Mouse (Mus musculus) bone marrow, adult 2 months (tissue): ENCODE results near the gene Paqr6.
"Not testable (repeated sequence)": the region's sequence is repeated elsewhere in the genome, so short reads cannot be mapped to it uniquely, and the experiment has no call there.

Experiments
- CTCF ChIP-seq: fragments of 200-500 bp; IDR thresholded peaks from 2 replicates; pipeline ENCODE4 v1.5.1; 2011; ENCODE audit warnings: low read length, control low read depth; ENCODE audit not compliant: control insufficient read depth, insufficient read depth
- POLR2A ChIP-seq: fragments of 200-500 bp; IDR thresholded peaks from 2 replicates; pipeline ENCODE4 v1.6.1; 2011; ENCODE audit warnings: low read depth, mild to moderate bottlenecking, control low read depth, low read length, borderline replicate concordance; ENCODE audit not compliant: control insufficient read depth

DNA sequence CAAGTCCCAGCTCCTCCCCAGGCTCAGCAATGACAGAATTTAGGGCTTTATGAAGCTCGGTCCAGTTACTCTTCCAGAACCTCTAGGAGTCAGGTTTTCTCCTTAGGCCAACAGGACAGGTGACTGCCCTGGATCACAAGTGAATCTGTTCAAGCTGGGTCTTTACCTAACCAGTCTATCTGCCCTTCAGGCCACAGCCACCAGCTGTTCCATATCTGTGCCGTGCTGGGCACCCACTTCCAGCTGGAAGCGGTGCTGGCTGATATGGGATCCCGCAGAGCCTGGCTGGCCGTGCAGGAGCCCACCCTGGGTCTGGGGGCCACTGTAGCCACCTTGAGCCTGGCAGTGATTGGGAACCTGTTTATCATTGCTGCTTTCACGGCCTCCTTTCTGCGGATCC lies 18.0 kb downstream of the Paqr6 start:
- TF ChIP-seq CTCF, POLR2A: not testable (repeated sequence)
